In the genomic region with DNA sequence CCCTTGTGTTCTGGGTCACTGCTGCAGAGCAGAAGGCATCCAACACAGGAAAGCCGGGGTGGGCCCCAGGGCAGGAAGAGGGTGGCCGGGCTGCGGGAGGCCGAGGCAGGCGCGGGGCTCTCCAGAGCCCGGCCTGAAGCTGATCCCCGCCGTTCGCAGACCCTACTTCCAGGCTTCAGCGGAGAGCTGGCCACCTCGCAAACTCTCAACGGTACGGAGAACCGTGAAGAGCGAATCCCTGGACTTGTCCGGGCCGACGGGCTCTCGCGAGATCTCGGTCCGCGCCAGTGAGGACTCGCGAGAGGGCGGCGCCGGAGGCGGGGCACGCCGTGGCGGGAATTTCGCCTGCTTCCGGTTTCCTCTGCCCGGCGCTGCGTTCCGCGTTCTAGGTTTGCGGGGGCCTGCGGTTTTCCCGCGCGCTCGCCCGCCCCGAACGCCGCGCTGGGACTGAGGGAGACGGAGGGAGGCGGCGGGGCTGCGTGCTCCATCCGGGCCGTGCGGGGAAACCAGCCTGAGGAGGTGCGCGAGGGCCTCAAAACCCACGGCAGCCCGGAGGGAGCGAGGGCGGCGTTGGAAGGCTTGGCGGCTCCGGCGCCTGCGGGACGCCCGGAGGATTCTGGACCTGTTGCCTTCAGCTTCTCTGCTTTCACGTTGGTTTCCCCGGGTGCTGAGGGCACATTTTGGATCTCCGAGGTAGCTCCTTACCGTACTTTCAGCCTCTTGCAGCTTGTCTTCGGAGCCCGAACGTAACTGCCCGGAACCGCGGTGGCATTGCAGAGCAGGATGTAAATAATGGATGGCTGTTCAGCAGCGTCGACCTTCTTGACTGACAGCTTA, we compare ENCODE assay signal across 8 mouse cellular contexts. TPM values are rescaled to one million over a fixed set of nuclear protein-coding genes. Genes with fewer than 3 reads are reported as not detected.
A peak's percentile ranks its signal among the peaks of the same experiment; 100 is the strongest.
DNase-seq lines count a peak whose midpoint lies in the region; ATAC-seq lines count a peak whose summit lies in the region.

A gene (plus strand): TSS at position 336 of the 837 bp plus-strand sequence.

- ATAC-seq in hindbrain, embryonic 11.5 days (ENCODE audit: low FRiP score), result peak; percentile 99

- DNase-seq in Muller cell, postnatal 12 days (ENCODE audit: inconsistent ontology term), result peak; percentile 96
- peak; percentile 88 for DNase-seq in cerebellum, adult 9-11 months
- DNase-seq in frontal cortex, adult 2 months (ENCODE audit: extremely low spot score in 1 of 2, low spot score in 1 of 2), result peak; percentile 79 to 93
- DNase-seq in hindbrain, embryonic 11.5 days (ENCODE audit: low spot score), result peak; percentile 95
- DNase-seq in layer of hippocampus, postnatal 10 days (ENCODE audit: low spot score in 2 of 2), result peak; percentile 89 to 96
- DNase-seq in lung, postnatal 10 days, result peak; percentile 95
- DNase-seq in ovary, postnatal 36 days (ENCODE audit: low spot score), result peak; percentile 94
- DNase-seq in thymus, postnatal 25 days, result peak; percentile 91

- peak within 1 kb of the TSS; percentile 93 for H3K27ac ChIP-seq in hindbrain, embryonic 11.5 days (ENCODE audit: low read depth, low read length)

- H3K4me3 ChIP-seq in hindbrain, embryonic 11.5 days (ENCODE audit: low read depth, low read length), result peak within 1 kb of the TSS; percentile 91

- H3K9me3 ChIP-seq in hindbrain, embryonic 11.5 days (ENCODE audit: control insufficient read depth, low read length), result no peaks in the 10 kb centered on the region

- WGBS in hindbrain, embryonic 11.5 days, result under 1% methylated on average over 79 of the region's 83 CpGs

- H3K9ac ChIP-seq in hindbrain, embryonic 11.5 days (ENCODE audit: low read depth, low read length), result peak within 1 kb of the TSS; percentile 94

- no peaks in the 10 kb centered on the region for H3K27me3 ChIP-seq in hindbrain, embryonic 11.5 days (ENCODE audit: control insufficient read depth, insufficient read depth, low read length)

- peak within 1 kb of the TSS; percentile 67 for H3K4me2 ChIP-seq in hindbrain, embryonic 11.5 days (replicated peaks; ENCODE audit: low read depth, low read length)

- H3K36me3 ChIP-seq in hindbrain, embryonic 11.5 days (ENCODE audit: control insufficient read depth, insufficient read depth, low read length), result no peaks in the 10 kb centered on the region

- H3K4me1 ChIP-seq in hindbrain, embryonic 11.5 days (replicated peaks; ENCODE audit: control insufficient read depth, insufficient read depth, low read length), result no peaks in the 10 kb centered on the region

RNA-seq across cellular contexts. Expression of the gene that starts here (rescaled TPM):
- 1.5 TPM in 2 replicates for polyA plus RNA-seq in frontal cortex, adult 2 months (2012; rRNA removed)
- 34.6 and 35.2 TPM in 2 replicates for polyA plus RNA-seq in hindbrain, embryonic 11.5 days (2014; fragmentation: Nextera tagmentation; extraction: Ambion mirVana)
- 1 to 10 TPM; 2.7 to 3.3 TPM for total RNA-seq in layer of hippocampus, postnatal 10 days (2021)

Comparison
In these comparisons a context has a peak if more than half of its experiments do, and no peak if none do; other contexts are left out.
1. Peak in every context shown above with its lines: DNase-seq, ATAC-seq, H3K4me3 ChIP-seq and H3K27ac ChIP-seq.
2. RNA of the gene that starts here (polyA plus RNA-seq): 34.6 to 35.2 TPM in hindbrain, embryonic 11.5 days; 1.5 TPM in frontal cortex, adult 2 months; every median in the first group is over 10 times any median in the second.